Mouse (Mus musculus) layer of hippocampus, postnatal 36 days (tissue): ENCODE measurements at regions not wholly inside any gene's neighbourhood (a gene's known extent, or its start where the extent isn't known, plus 50 kb on each side); places are given as distances from the start of the nearest gene placed in this dataset.
A peak's percentile ranks its signal among the peaks of the same experiment; 100 is the strongest.

ENCODE experiments used
- DNase-seq, 2 experiments: peaks; one replicate each; pipeline ENCODE4 v3.0.0; 2022

GRCm38 (mm10) chr5:44416844-44417589 lies 190.6 kb upstream of the Tapt1 start:
- DNase-seq = no peak

GRCm38 (mm10) chr5:44414441-44414840 lies 188.0 kb upstream of the Tapt1 start:
- DNase-seq = peak; percentile 79 to 85

GRCm38 (mm10) chr5:44403300-44403699 lies 176.9 kb upstream of the Tapt1 start:
- no peak for DNase-seq

GRCm38 (mm10) chr5:44400573-44401332 lies 174.3 kb upstream of the Tapt1 start:
- no peak for DNase-seq

- DNase-seq = no peak
Observed at GRCm38 (mm10) chr5:44387237-44387810, 160.9 kb upstream of the Tapt1 start.

GRCm38 (mm10) chr5:44386176-44386575 lies 159.8 kb upstream of the Tapt1 start:
- no peak for DNase-seq

- no peak for DNase-seq
Observed at GRCm38 (mm10) chr5:44383049-44383448, 156.6 kb upstream of the Tapt1 start.

GRCm38 (mm10) chr5:44370006-44370405 lies 143.6 kb upstream of the Tapt1 start:
- peak in 1 of 2 experiments; percentile 11 for DNase-seq

- DNase-seq = peak; percentile 7 to 11
Observed at GRCm38 (mm10) chr5:44352324-44352723, 125.9 kb upstream of the Tapt1 start.

GRCm38 (mm10) chr5:44341457-44342014 lies 115.1 kb upstream of the Tapt1 start:
- no peak for DNase-seq

GRCm38 (mm10) chr5:44338662-44339061 lies 112.2 kb upstream of the Tapt1 start:
- no peak for DNase-seq

GRCm38 (mm10) chr5:44335756-44336155 lies 109.3 kb upstream of the Tapt1 start:
- no peak for DNase-seq

GRCm38 (mm10) chr5:44319626-44320025 lies 93.2 kb upstream of the Tapt1 start:
- no peak for DNase-seq

- no peak for DNase-seq
Observed at GRCm38 (mm10) chr5:44306769-44307557, 80.5 kb upstream of the Tapt1 start.

GRCm38 (mm10) chr5:44303886-44304855 lies 77.7 kb upstream of the Tapt1 start:
- peak; percentile 50 to 56 for DNase-seq

GRCm38 (mm10) chr5:44284384-44284783 lies 58.0 kb upstream of the Tapt1 start:
- peak; percentile 84 to 85 for DNase-seq
